Mouse (Mus musculus) megakaryocyte-erythroid progenitor cell, adult 5 weeks (primary cell): ENCODE data around the gene Rpl10. TPM values are rescaled to one million over a fixed set of nuclear protein-coding genes. Genes with fewer than 3 reads are reported as not detected.

ENCODE experiments used
- polyA plus RNA-seq: library from polyadenylated mRNA; stranded (reverse); fragments of >175 nt; gene quantifications from 2 replicates; pipeline ENCODE4 v1.2.3, GENCODE M21; 2012

The Rpl10 gene
- 1,371 and 1,458 TPM in 2 replicates for polyA plus RNA-seq

DNA sequence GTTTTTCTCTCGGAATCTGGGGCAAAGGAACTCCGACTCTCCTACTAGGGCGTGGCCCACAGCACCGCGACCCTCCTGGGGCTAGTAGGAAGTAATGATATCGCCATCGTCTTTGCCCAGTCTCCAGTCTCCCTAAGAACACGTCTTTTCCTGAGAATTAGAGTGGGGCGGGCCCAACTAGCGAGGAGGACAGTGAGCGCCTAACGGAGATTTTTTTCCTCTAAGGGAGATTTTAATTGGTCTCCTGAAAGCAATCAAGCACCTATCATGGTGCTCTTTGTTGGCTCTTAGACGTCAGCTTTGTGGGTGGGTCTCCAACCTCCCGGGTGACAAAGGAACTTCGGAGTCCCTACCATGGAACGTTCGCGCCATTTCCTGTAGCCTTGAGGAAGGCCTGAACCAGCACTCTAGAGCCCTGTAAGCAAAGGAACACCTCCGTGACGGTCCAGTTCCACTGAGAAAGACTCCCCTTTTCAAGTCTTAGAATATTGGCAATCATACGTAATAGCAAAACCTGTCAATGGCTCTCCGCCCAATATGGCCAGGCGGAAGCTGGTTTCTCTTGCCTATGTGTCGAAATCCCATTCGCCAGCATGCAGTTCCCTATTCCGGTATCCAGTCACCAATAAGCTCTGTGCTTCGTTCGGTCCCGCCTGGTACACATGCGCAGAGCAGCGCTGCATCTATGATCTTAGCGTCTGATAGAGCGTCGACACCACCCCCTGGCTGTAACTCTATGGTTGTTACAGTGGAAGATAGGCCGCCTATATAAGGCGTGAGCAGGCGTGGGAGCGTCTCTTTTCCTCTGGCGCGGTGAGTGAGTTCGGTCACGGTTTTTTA, at the start of gene Rpl10:
Gene Rpl10, plus strand, starts transcription at position 751 of the 840 bp plus-strand sequence.

DNA sequence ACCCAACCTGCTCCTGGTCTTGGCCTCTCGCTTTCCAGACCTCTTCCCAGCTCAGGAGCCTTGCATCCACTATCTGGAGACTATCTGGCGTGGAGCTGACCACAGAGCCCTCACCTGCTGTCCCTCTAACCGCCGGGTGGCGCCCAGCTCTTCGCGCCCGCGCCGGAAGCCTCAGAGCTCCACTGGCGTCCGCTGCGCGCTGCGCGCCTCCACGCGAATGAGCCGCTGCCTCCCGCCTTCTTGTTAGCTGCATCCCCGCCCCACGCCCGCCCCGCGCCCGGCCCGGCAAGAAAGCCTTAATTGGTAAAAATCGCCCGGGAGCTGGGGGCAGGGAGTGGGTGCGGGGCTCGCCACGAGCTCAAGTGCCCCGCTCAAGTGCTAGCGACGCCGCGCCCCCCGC, 21.0 kb upstream of the Rpl10 start, which contains the start of gene Flna:
Gene Flna, minus strand, starts transcription at position 206 of the 400 bp plus-strand sequence.

GRCm38 (mm10) chrX:74254153-74254887, 16.3 kb upstream of the Rpl10 start, which contains the start of gene Emd:
Emd (plus strand) TSS chrX:74254687.

DNA sequence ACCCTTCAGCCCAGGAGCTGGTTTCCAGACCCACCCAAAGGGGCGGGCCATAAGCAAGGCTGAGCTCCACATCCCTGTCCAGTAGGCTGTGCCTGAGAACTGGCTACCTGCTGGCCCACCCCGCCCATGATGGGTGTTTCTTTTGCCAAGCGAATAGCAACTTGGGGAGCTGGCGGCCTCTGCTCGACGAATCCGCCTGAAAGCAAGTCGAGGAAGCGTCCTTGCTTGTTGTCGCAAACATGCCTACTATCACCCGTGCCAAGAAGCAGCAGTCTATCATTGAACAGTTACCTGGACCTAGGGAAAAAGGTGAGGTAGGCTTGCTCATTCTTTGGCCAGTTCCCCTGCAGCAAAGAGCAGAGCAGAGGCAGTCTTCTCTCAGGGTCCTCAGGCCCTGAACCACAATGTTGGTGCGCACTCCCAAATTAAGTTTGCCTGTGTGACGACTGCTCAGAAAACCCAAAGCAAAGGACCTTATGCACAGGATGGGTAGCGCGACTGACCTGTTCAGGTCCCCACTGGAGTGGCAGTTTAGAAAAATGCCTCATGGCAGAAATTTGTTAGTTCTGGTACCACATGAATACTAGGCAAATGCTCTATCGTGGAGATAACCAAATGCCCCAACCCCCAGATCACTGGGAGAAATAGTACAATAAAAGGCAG, 11.3 kb downstream of the Rpl10 start, which contains the start of the genes Taz and Dnase1l1:
Gene Taz, plus strand, starts transcription at position 181 of the 663 bp plus-strand sequence.
Gene Dnase1l1, minus strand, starts transcription at position 606 of the 663 bp plus-strand sequence.

GRCm38 (mm10) chrX:74296538-74297448, 26.2 kb downstream of the Rpl10 start, which contains the start of gene Atp6ap1:
Atp6ap1 (plus strand) TSS chrX:74297097.

DNA sequence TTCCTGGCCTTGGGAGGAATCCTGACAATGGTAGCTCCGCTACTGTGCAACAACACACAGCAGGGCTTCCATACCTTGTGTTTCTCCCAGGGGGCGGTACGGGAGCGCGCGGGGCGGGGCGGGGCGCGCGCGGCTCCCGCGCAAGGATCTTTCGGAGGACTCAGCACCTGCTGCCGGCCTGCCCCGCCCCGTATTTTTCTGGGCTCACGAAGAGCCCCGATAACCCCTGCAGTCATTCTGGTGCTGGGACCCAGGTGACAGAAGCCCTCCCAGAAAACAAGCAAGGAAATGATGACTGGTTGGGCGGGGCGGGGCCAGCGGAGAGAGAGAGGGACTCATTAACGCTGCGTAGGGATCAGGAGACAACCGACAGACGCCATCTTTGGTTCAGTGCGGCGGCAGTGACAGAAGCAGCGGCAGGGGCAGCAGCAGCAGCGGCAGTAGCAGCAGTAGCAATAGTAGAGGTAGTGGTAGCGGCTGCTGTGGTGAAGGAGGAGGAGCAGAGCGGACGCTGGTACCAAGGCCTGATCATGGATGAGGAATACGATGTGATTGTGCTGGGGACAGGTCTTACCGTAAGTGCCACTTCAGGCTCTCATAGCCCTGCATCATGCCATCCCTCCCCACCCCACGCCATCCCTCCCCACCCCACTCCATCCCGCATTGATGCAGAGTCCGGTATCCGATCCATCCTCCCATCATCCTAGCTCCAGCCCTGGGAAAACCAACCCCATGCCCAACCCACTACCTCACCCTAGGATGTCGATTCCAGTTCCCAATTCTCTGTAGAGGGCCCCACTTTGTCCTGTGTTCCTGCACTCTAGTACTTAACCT, 34.5 kb downstream of the Rpl10 start, which contains the start of gene Gdi1:
Gene Gdi1, plus strand, starts transcription at position 132 of the 834 bp plus-strand sequence.

GRCm38 (mm10) chrX:74312540-74313464, 42.2 kb downstream of the Rpl10 start, which contains the start of gene Fam50a:
Fam50a (plus strand) TSS chrX:74313033.

Other genes starting within 250 kb of the Rpl10 start
- 427 and 510 TPM in 2 replicates for gene Irak1, start 246.9 kb upstream of the Rpl10 start, polyA plus RNA-seq
- not detected in 2 replicates for gene Opn1mw, start 143.3 kb upstream of the Rpl10 start, polyA plus RNA-seq
- 33.5 and 42.0 TPM in 2 replicates for gene Mecp2, start 135.4 kb upstream of the Rpl10 start, polyA plus RNA-seq
- gene Tex28, start 103.0 kb upstream of the Rpl10 start, polyA plus RNA-seq, result not detected in 2 replicates
- gene Tktl1, start 93.6 kb upstream of the Rpl10 start, polyA plus RNA-seq, result not detected in 2 replicates
- 125 and 148 TPM in 2 replicates for gene Flna, start 21.0 kb upstream of the Rpl10 start, polyA plus RNA-seq
- gene Emd, start 16.1 kb upstream of the Rpl10 start, polyA plus RNA-seq, result 42.2 TPM in 2 replicates
- 34.8 and 36.9 TPM in 2 replicates for gene Taz, start 11.1 kb downstream of the Rpl10 start, polyA plus RNA-seq
- 0.47 and 1.2 TPM in 2 replicates for gene Dnase1l1, start 11.5 kb downstream of the Rpl10 start, polyA plus RNA-seq
- 15.5 and 20.0 TPM in 2 replicates for gene Atp6ap1, start 26.3 kb downstream of the Rpl10 start, polyA plus RNA-seq
- 35.5 and 48.6 TPM in 2 replicates for gene Gdi1, start 34.2 kb downstream of the Rpl10 start, polyA plus RNA-seq
- gene Fam50a, start 42.2 kb downstream of the Rpl10 start, polyA plus RNA-seq, result 34.9 and 43.8 TPM in 2 replicates
- 4.6 and 6.7 TPM in 2 replicates for gene Plxna3, start 58.3 kb downstream of the Rpl10 start, polyA plus RNA-seq
- gene Lage3, start 82.8 kb downstream of the Rpl10 start, polyA plus RNA-seq, result 5.9 and 6.9 TPM in 2 replicates
- gene Ubl4a, start 102.4 kb downstream of the Rpl10 start, polyA plus RNA-seq, result 31.2 and 32.6 TPM in 2 replicates
- gene Slc10a3, start 102.5 kb downstream of the Rpl10 start, polyA plus RNA-seq, result 4.5 and 5.4 TPM in 2 replicates
- gene Fam3a, start 122.5 kb downstream of the Rpl10 start, polyA plus RNA-seq, result 6.1 and 7.7 TPM in 2 replicates
- gene Ikbkg, start 122.5 kb downstream of the Rpl10 start, polyA plus RNA-seq, result 9.2 and 10.3 TPM in 2 replicates
- gene G6pdx, start 158.4 kb downstream of the Rpl10 start, polyA plus RNA-seq, result 19.5 and 27.3 TPM in 2 replicates
- not detected in 2 replicates for gene Gm6880, start 210.6 kb downstream of the Rpl10 start, polyA plus RNA-seq